In genomic region chr11:11768057-11768456, GRCm38 (mm10) we compare ENCODE assay signal across 25 mouse cellular contexts.
"Had no signal": no experiment of that assay in that cellular context is flagged by ENCODE, and none has a peak within 500 bp of the region (broad histone marks: within the 10 kb centered on the region; RNA-seq: fewer than 3 reads in every experiment).

No protein-coding gene starts in this region.

- H3K4me1 ChIP-seq: limb, embryonic 10.5 days; limb, embryonic 13.5 days; liver, embryonic 12.5 days; liver, embryonic 15.5 days; lung, embryonic 15.5 days; midbrain, embryonic 10.5 days; midbrain, embryonic 15.5 days; neural tube, embryonic 12.5 days; neural tube, embryonic 15.5 days had no signal

- ATAC-seq: midbrain, embryonic 15.5 days had no signal

- H3K36me3 ChIP-seq: limb, embryonic 10.5 days; limb, embryonic 13.5 days; lung, embryonic 15.5 days; midbrain, embryonic 10.5 days; midbrain, embryonic 15.5 days; neural tube, embryonic 12.5 days; neural tube, embryonic 15.5 days had no signal

- H3K9ac ChIP-seq: limb, embryonic 13.5 days; liver, embryonic 12.5 days; liver, embryonic 15.5 days; lung, embryonic 15.5 days; midbrain, embryonic 15.5 days; neural tube, embryonic 12.5 days; neural tube, embryonic 15.5 days had no signal

- H3K27ac ChIP-seq: limb, embryonic 10.5 days; limb, embryonic 13.5 days; liver, embryonic 12.5 days; liver, embryonic 15.5 days; lung, embryonic 15.5 days; midbrain, embryonic 10.5 days; midbrain, embryonic 15.5 days; neural tube, embryonic 12.5 days; neural tube, embryonic 15.5 days; stomach, postnatal 0 days had no signal

- H3K27me3 ChIP-seq: limb, embryonic 13.5 days; liver, embryonic 12.5 days; liver, embryonic 15.5 days; lung, embryonic 15.5 days; megakaryocyte, embryonic 14.5 days; midbrain, embryonic 15.5 days; neural tube, embryonic 12.5 days; neural tube, embryonic 15.5 days had no signal

- DNase-seq: kidney, adult 18-20 months; kidney, adult 9 months; kidney, postnatal 14 days; kidney, postnatal 4 days; layer of hippocampus, adult 9-11 months; liver; lung, adult 18-20 months; lung, postnatal 10 days; lung, postnatal 36 days; retina, postnatal 1 day; right cerebral cortex, postnatal 25 days; thymus, adult 2 months; thymus, postnatal 14 days; thymus, postnatal 4 days had no signal

- H3K4me2 ChIP-seq: limb, embryonic 13.5 days; liver, embryonic 12.5 days; liver, embryonic 15.5 days; lung, embryonic 15.5 days; midbrain, embryonic 15.5 days; neural tube, embryonic 12.5 days; neural tube, embryonic 15.5 days had no signal

- H3K9me3 ChIP-seq: limb, embryonic 10.5 days; limb, embryonic 13.5 days; liver, embryonic 12.5 days; liver, embryonic 15.5 days; lung, embryonic 15.5 days; megakaryocyte, embryonic 14.5 days; midbrain, embryonic 10.5 days; midbrain, embryonic 15.5 days; neural tube, embryonic 12.5 days; neural tube, embryonic 15.5 days had no signal

- H3K4me3 ChIP-seq: limb, embryonic 10.5 days; limb, embryonic 13.5 days; liver, embryonic 12.5 days; liver, embryonic 15.5 days; lung, embryonic 15.5 days; megakaryocyte, embryonic 14.5 days; midbrain, embryonic 10.5 days; midbrain, embryonic 15.5 days; neural tube, embryonic 12.5 days; neural tube, embryonic 15.5 days had no signal
